Mouse (Mus musculus): ENCODE measurements at regions not wholly inside any gene's neighbourhood (a gene's known extent, or its start where the extent isn't known, plus 50 kb on each side); places are given as distances from the start of the nearest gene placed in this dataset.
"Not testable (repeated sequence)": the region's sequence is repeated elsewhere in the genome, so short reads cannot be mapped to it uniquely, and the experiment has no call there.

- no peak overlapping the region for H3K27ac ChIP-seq (ENCODE audit: insufficient read depth, low read depth)
- no peak for DNase-seq (ENCODE audit: extremely low read depth)
- dilution Hi-C loops (cut with MboI; ENCODE audit: extremely low pct_ligation_motif_present, extremely low pct_unique_long_range_greater_than_20kb, low sequenced_read_pairs), result no loop called here
- no peak for TF ChIP-seq MAX (IDR thresholded peaks at IDR 0.05; ENCODE audit: low read length)
- no peak for TF ChIP-seq ELF1 (IDR thresholded peaks at IDR 0.05; ENCODE audit: low read depth, low read length)
- TF ChIP-seq MEF2A (IDR thresholded peaks at IDR 0.05; ENCODE audit: borderline replicate concordance, low read depth, low read length), result no peak
- TF ChIP-seq NELFE (IDR thresholded peaks at IDR 0.05; ENCODE audit: low read depth, low read length), result no peak
- TF ChIP-seq ETS1 (conservative IDR thresholded peaks at IDR 0.05; ENCODE audit: low read depth, low read length), result no peak
- H3K4me1 ChIP-seq (ENCODE audit: control insufficient read depth in 1 of 2, insufficient read depth in 2 of 2), result no peaks in the 10 kb centered on the region
- in situ Hi-C loops (cut with MboI; ENCODE audit: low pct_ligation_motif_present, low pct_unique_long_range_greater_than_20kb, low sequenced_read_pairs), result no loop called here
- peaks cover 5% of the 10 kb centered on the region for H3K9me3 ChIP-seq (replicated peaks; ENCODE audit: low read length)
- no peaks in the 10 kb centered on the region for H3K79me2 ChIP-seq (replicated peaks; ENCODE audit: control insufficient read depth, extremely low read depth, insufficient read depth, poor library complexity, severe bottlenecking)
- H3K4me2 ChIP-seq (ENCODE audit: insufficient read depth, low read depth, poor library complexity, severe bottlenecking), result no peak overlapping the region
- no peak overlapping the region for H3K9ac ChIP-seq (ENCODE audit: insufficient read depth, low read depth)
- no peaks in the 10 kb centered on the region for H3K36me3 ChIP-seq (replicated peaks in 1 of 2; ENCODE audit: control insufficient read depth in 1 of 2, insufficient read depth in 1 of 2, low read length in 1 of 2)
- no peaks in the 10 kb centered on the region for H3K27me3 ChIP-seq (replicated peaks)
- H3K4me3 ChIP-seq (replicated peaks in 1 of 3; ENCODE audit: low read depth in 2 of 3, low read length in 2 of 3, poor library complexity in 1 of 3), result no peak overlapping the region
Measured at GRCm38 (mm10) chr4:28190861-28191260, 622.1 kb upstream of the Epha7 start.

- Histone ChIP-seq H3K4me3 (replicated peaks in 1 of 3; ENCODE audit: low read depth in 2 of 3, low read length in 2 of 3, poor library complexity in 1 of 3) (no peak overlapping the region), H3K4me1 (ENCODE audit: control insufficient read depth in 1 of 2, insufficient read depth in 2 of 2) (no peaks in the 10 kb centered on the region), H3K79me2 (replicated peaks; ENCODE audit: control insufficient read depth, extremely low read depth, insufficient read depth, poor library complexity, severe bottlenecking) (no peaks in the 10 kb centered on the region), H3K27ac (ENCODE audit: insufficient read depth, low read depth) (no peak overlapping the region), H3K27me3 (replicated peaks) (no peaks in the 10 kb centered on the region), H3K9ac (ENCODE audit: insufficient read depth, low read depth) (no peak overlapping the region), H3K36me3 (replicated peaks in 1 of 2; ENCODE audit: control insufficient read depth in 1 of 2, insufficient read depth in 1 of 2, low read length in 1 of 2) (no peaks in the 10 kb centered on the region), H3K4me2 (ENCODE audit: insufficient read depth, low read depth, poor library complexity, severe bottlenecking) (no peak overlapping the region), H3K9me3 (replicated peaks; ENCODE audit: low read length) (peaks cover 9% of the 10 kb centered on the region)
- no peak for DNase-seq (ENCODE audit: extremely low read depth)
- TF ChIP-seq PAX5 (IDR thresholded peaks at IDR 0.05; ENCODE audit: low read length) (no peak), JUND (conservative IDR thresholded peaks at IDR 0.05; ENCODE audit: low read depth, low read length) (no peak), ZNF384 (IDR thresholded peaks at IDR 0.05; ENCODE audit: low read depth, low read length) (no peak), HCFC1 (IDR thresholded peaks at IDR 0.05; ENCODE audit: low read depth, low read length) (no peak), ZKSCAN1 (IDR thresholded peaks at IDR 0.05; ENCODE audit: borderline replicate concordance, low read depth, low read length) (no peak), RCOR1 (conservative IDR thresholded peaks at IDR 0.05; ENCODE audit: low read depth, low read length) (no peak), SMC3 (IDR thresholded peaks at IDR 0.05; ENCODE audit: low read depth, low read length) (no peak), TCF12 (IDR thresholded peaks at IDR 0.05; ENCODE audit: low read depth, low read length) (no peak), KAT2A (IDR thresholded peaks at IDR 0.05; ENCODE audit: insufficient replicate concordance, low read length) (no peak), POLR2AphosphoS2 (IDR thresholded peaks at IDR 0.05; ENCODE audit: low read depth, low read length) (no peak), CTCF (conservative IDR thresholded peaks at IDR 0.05 in 1 of 2, IDR thresholded peaks at IDR 0.05 in 1 of 2; ENCODE audit: low read depth in 2 of 2, low read length in 2 of 2) (no peak), ZMIZ1 (IDR thresholded peaks at IDR 0.05; ENCODE audit: low read depth, low read length) (no peak), RAD21 (IDR thresholded peaks at IDR 0.05; ENCODE audit: low read depth, low read length) (no peak), POLR2A (IDR thresholded peaks at IDR 0.05; ENCODE audit: low read depth, low read length) (no peak), MAZ (IDR thresholded peaks at IDR 0.05; ENCODE audit: low read depth, low read length) (no peak), IRF4 (IDR thresholded peaks at IDR 0.05; ENCODE audit: low read depth, low read length) (no peak)
- in situ Hi-C loops (cut with MboI; ENCODE audit: low pct_ligation_motif_present, low pct_unique_long_range_greater_than_20kb, low sequenced_read_pairs) (no loop called here), dilution Hi-C loops (cut with MboI; ENCODE audit: extremely low pct_ligation_motif_present, extremely low pct_unique_long_range_greater_than_20kb, low sequenced_read_pairs) (no loop called here)
Measured at GRCm38 (mm10) chr4:28227594-28228208, 585.2 kb upstream of the Epha7 start.

- H3K4me1 ChIP-seq (ENCODE audit: control insufficient read depth in 1 of 2, insufficient read depth in 2 of 2); DNase-seq (ENCODE audit: extremely low read depth); H3K27me3 ChIP-seq (replicated peaks); in situ Hi-C loops (cut with MboI; ENCODE audit: low pct_ligation_motif_present, low pct_unique_long_range_greater_than_20kb, low sequenced_read_pairs); dilution Hi-C loops (cut with MboI; ENCODE audit: extremely low pct_ligation_motif_present, extremely low pct_unique_long_range_greater_than_20kb, low sequenced_read_pairs); H3K4me3 ChIP-seq (replicated peaks in 1 of 3; ENCODE audit: low read depth in 2 of 3, low read length in 2 of 3, poor library complexity in 1 of 3); H3K4me2 ChIP-seq (ENCODE audit: insufficient read depth, low read depth, poor library complexity, severe bottlenecking); H3K9me3 ChIP-seq (replicated peaks; ENCODE audit: low read length); H3K79me2 ChIP-seq (replicated peaks; ENCODE audit: control insufficient read depth, extremely low read depth, insufficient read depth, poor library complexity, severe bottlenecking); H3K36me3 ChIP-seq (replicated peaks in 1 of 2; ENCODE audit: control insufficient read depth in 1 of 2, insufficient read depth in 1 of 2, low read length in 1 of 2); H3K27ac ChIP-seq (ENCODE audit: insufficient read depth, low read depth); H3K9ac ChIP-seq (ENCODE audit: insufficient read depth, low read depth): not testable (repeated sequence)
Measured at GRCm38 (mm10) chr4:28235516-28235915, 577.4 kb upstream of the Epha7 start.

Data from CH12.LX (cell line).